Mouse (Mus musculus): Measurements from ENCODE around the gene St8sia1. TPM values are rescaled to one million over a fixed set of nuclear protein-coding genes. Genes with fewer than 3 reads are reported as not detected.

Gene St8sia1
- polyA plus RNA-seq, 1 experiment from 2014 or later = 2.9 TPM

- Histone ChIP-seq H3K27me3 (no peaks in the 10 kb centered on the region), H3K9me3 (no peaks in the 10 kb centered on the region), H3K4me2 (replicated peaks) (no peak overlapping the region), H3K4me3 (no peak overlapping the region), H3K9ac (no peak overlapping the region), H3K27ac (no peak overlapping the region), H3K36me3 (no peaks in the 10 kb centered on the region), H3K4me1 (0 out of 2 replicates have a peak, but pooled peaks cover 5% of the 10 kb centered on the region)
- WGBS = 54% methylated on average over 18 of the region's 18 CpGs
- no peak for ATAC-seq (ENCODE audit: insufficient number of reproducible peaks, insufficient read depth, low FRiP score, low TSS enrichment)
Measured at GRCm38 (mm10) chr6:142788042-142788987, 175.9 kb downstream of the St8sia1 start.

- Histone ChIP-seq H3K9ac (no peak overlapping the region), H3K9me3 (no peaks in the 10 kb centered on the region)
- 84% methylated on average over 21 of the region's 21 CpGs for WGBS
Measured at GRCm38 (mm10) chr6:142786106-142786505, 178.1 kb downstream of the St8sia1 start.

GRCm38 (mm10) chr6:142785343-142785742 is 178.9 kb downstream of the St8sia1 start:
- Histone ChIP-seq H3K36me3 (no peaks in the 10 kb centered on the region), H3K9ac (no peak overlapping the region), H3K27me3 (no peaks in the 10 kb centered on the region), H3K4me2 (replicated peaks) (no peak overlapping the region), H3K4me1 (no peaks in the 10 kb centered on the region), H3K27ac (no peak overlapping the region), H3K4me3 (no peak overlapping the region), H3K9me3 (no peaks in the 10 kb centered on the region)
- no peak for ATAC-seq (ENCODE audit: insufficient number of reproducible peaks, insufficient read depth, low FRiP score, low TSS enrichment)
- WGBS = 35% methylated on average over 4 of the region's 4 CpGs

More at GRCm38 (mm10) chr6:142786106-142786505, 178.1 kb downstream of the St8sia1 start:
- H3K27ac ChIP-seq = no peak overlapping the region
- H3K36me3 ChIP-seq = no peaks in the 10 kb centered on the region
- H3K4me1 ChIP-seq = no peaks in the 10 kb centered on the region
- H3K4me3 ChIP-seq = no peak overlapping the region
- ATAC-seq (ENCODE audit: insufficient number of reproducible peaks, insufficient read depth, low FRiP score, low TSS enrichment) = no peak
- no peak overlapping the region for H3K4me2 ChIP-seq (replicated peaks)
- H3K27me3 ChIP-seq = no peaks in the 10 kb centered on the region

GRCm38 (mm10) chr6:142781286-142781685 is 183.0 kb downstream of the St8sia1 start:
- no peak overlapping the region for H3K9ac ChIP-seq
- no peak for ATAC-seq (ENCODE audit: insufficient number of reproducible peaks, insufficient read depth, low FRiP score, low TSS enrichment)

GRCm38 (mm10) chr6:142780574-142781033 is 183.6 kb downstream of the St8sia1 start:
- Histone ChIP-seq H3K4me2 (replicated peaks) (no peak overlapping the region), H3K4me3 (no peak overlapping the region), H3K4me1 (no peaks in the 10 kb centered on the region), H3K27me3 (no peaks in the 10 kb centered on the region), H3K9me3 (no peaks in the 10 kb centered on the region), H3K27ac (no peak overlapping the region), H3K9ac (no peak overlapping the region), H3K36me3 (peaks cover 2% of the 10 kb centered on the region; the same call in 1 of the 2 replicates)
- ATAC-seq (ENCODE audit: insufficient number of reproducible peaks, insufficient read depth, low FRiP score, low TSS enrichment) = no peak
- 72% methylated on average over 4 of the region's 4 CpGs for WGBS

More at GRCm38 (mm10) chr6:142781286-142781685, 183.0 kb downstream of the St8sia1 start:
- 76% methylated on average over 7 of the region's 7 CpGs for WGBS
- Histone ChIP-seq H3K4me1 (no peaks in the 10 kb centered on the region), H3K27ac (no peak overlapping the region), H3K4me3 (no peak overlapping the region), H3K4me2 (replicated peaks) (no peak overlapping the region), H3K27me3 (no peaks in the 10 kb centered on the region), H3K9me3 (no peaks in the 10 kb centered on the region), H3K36me3 (no peaks in the 10 kb centered on the region; the same call in 1 of the 2 replicates)

GRCm38 (mm10) chr6:142779812-142780573 is 184.3 kb downstream of the St8sia1 start:
- H3K27me3 ChIP-seq = no peaks in the 10 kb centered on the region
- H3K4me3 ChIP-seq = no peak overlapping the region
- 62% methylated on average over 14 of the region's 14 CpGs for WGBS
- ATAC-seq (ENCODE audit: insufficient number of reproducible peaks, insufficient read depth, low FRiP score, low TSS enrichment) = no peak
- no peak overlapping the region for H3K27ac ChIP-seq
- H3K36me3 ChIP-seq = peaks cover 8% of the 10 kb centered on the region; the same call in 1 of the 2 replicates
- no peak overlapping the region for H3K9ac ChIP-seq
- H3K4me1 ChIP-seq = no peaks in the 10 kb centered on the region
- H3K4me2 ChIP-seq (replicated peaks) = no peak overlapping the region
- no peaks in the 10 kb centered on the region for H3K9me3 ChIP-seq

GRCm38 (mm10) chr6:142779045-142779811 is 185.0 kb downstream of the St8sia1 start:
- H3K9ac ChIP-seq = no peak overlapping the region
- ATAC-seq (ENCODE audit: insufficient number of reproducible peaks, insufficient read depth, low FRiP score, low TSS enrichment) = no peak; the same call in 1 of the 2 replicates
- no peaks in the 10 kb centered on the region for H3K9me3 ChIP-seq
- no peaks in the 10 kb centered on the region for H3K27me3 ChIP-seq
- H3K4me3 ChIP-seq = no peak overlapping the region
- H3K4me2 ChIP-seq (replicated peaks) = no peak overlapping the region
- H3K36me3 ChIP-seq = peaks cover 15% of the 10 kb centered on the region
- H3K4me1 ChIP-seq = no peaks in the 10 kb centered on the region
- 53% methylated on average over 11 of the region's 11 CpGs for WGBS
- H3K27ac ChIP-seq = no peak overlapping the region

GRCm38 (mm10) chr6:142776935-142777334 is 187.3 kb downstream of the St8sia1 start:
- Histone ChIP-seq H3K4me1 (no peaks in the 10 kb centered on the region), H3K9me3 (no peaks in the 10 kb centered on the region)

GRCm38 (mm10) chr6:142773566-142773965 is 190.7 kb downstream of the St8sia1 start:
- Histone ChIP-seq H3K9me3 (no peaks in the 10 kb centered on the region), H3K4me2 (replicated peaks) (no peak overlapping the region), H3K4me3 (no peak overlapping the region), H3K27me3 (no peaks in the 10 kb centered on the region), H3K9ac (no peak overlapping the region), H3K36me3 (peaks cover 61% of the 10 kb centered on the region), H3K27ac (no peak overlapping the region), H3K4me1 (no peaks in the 10 kb centered on the region)
- 93% methylated on average over 5 of the region's 5 CpGs for WGBS
- ATAC-seq (ENCODE audit: insufficient number of reproducible peaks, insufficient read depth, low FRiP score, low TSS enrichment) = no peak

More at GRCm38 (mm10) chr6:142776935-142777334, 187.3 kb downstream of the St8sia1 start:
- ATAC-seq (ENCODE audit: insufficient number of reproducible peaks, insufficient read depth, low FRiP score, low TSS enrichment) = no peak
- H3K9ac ChIP-seq = no peak overlapping the region
- 77% methylated on average over 4 of the region's 4 CpGs for WGBS
- no peak overlapping the region for H3K27ac ChIP-seq
- no peak overlapping the region for H3K4me3 ChIP-seq
- no peaks in the 10 kb centered on the region for H3K27me3 ChIP-seq
- peaks cover 38% of the 10 kb centered on the region for H3K36me3 ChIP-seq
- H3K4me2 ChIP-seq (replicated peaks) = no peak overlapping the region

- Histone ChIP-seq H3K9me3 (no peaks in the 10 kb centered on the region), H3K27me3 (no peaks in the 10 kb centered on the region), H3K4me1 (no peaks in the 10 kb centered on the region), H3K27ac (no peak overlapping the region), H3K36me3 (peaks cover 76% of the 10 kb centered on the region), H3K4me2 (replicated peaks) (no peak overlapping the region), H3K4me3 (no peak overlapping the region), H3K9ac (no peak overlapping the region)
- WGBS = 91% methylated on average over 4 of the region's 4 CpGs
- ATAC-seq (ENCODE audit: insufficient number of reproducible peaks, insufficient read depth, low FRiP score, low TSS enrichment) = no peak
Measured at GRCm38 (mm10) chr6:142771643-142772042, 192.6 kb downstream of the St8sia1 start.
